Mouse (Mus musculus) heart, adult 11 months (tissue): Measurements from ENCODE around the gene Fmnl2.

Experiments
- DNase-seq: peaks from one replicate; pipeline ENCODE4 v3.0.0; 2022

Gene Fmnl2

GRCm38 (mm10) chr2:53121797-53122196 lies 264.1 kb downstream of the Fmnl2 start:
- DNase-seq = no peak

- no peak for DNase-seq
Measured at GRCm38 (mm10) chr2:53125998-53126397, 268.3 kb downstream of the Fmnl2 start.

- no peak for DNase-seq
Measured at GRCm38 (mm10) chr2:53129070-53129469, 271.4 kb downstream of the Fmnl2 start.

- no peak for DNase-seq
Measured at GRCm38 (mm10) chr2:53131567-53131966, 273.9 kb downstream of the Fmnl2 start.

- no peak for DNase-seq
Measured at GRCm38 (mm10) chr2:53146852-53147251, 289.2 kb downstream of the Fmnl2 start.

- DNase-seq = no peak
Measured at GRCm38 (mm10) chr2:53173966-53174365, 316.3 kb downstream of the Fmnl2 start.

- no peak for DNase-seq
Measured at GRCm38 (mm10) chr2:53178966-53179365, 321.3 kb downstream of the Fmnl2 start.

GRCm38 (mm10) chr2:53179876-53180275 lies 322.2 kb downstream of the Fmnl2 start:
- no peak for DNase-seq
